Mouse (Mus musculus) layer of hippocampus, postnatal 10 days (tissue): Measurements from ENCODE around the gene Tnfsfm13. TPM values are rescaled to one million over a fixed set of nuclear protein-coding genes. Genes with fewer than 3 reads are reported as not detected.

Experiments
- DNase-seq, 2 experiments: peaks; one replicate each; pipeline ENCODE4 v3.0.0; 2021; ENCODE audit warnings: low spot score in 2 of 2
- total RNA-seq, 2 experiments: library from RNA; stranded (reverse); gene quantifications; 2 replicates each; pipeline ENCODE4 v1.2.3; 2021

The Tnfsfm13 gene
- total RNA-seq, 2 experiments from 2014 or later = 0.69 to 0.76 TPM

DNA sequence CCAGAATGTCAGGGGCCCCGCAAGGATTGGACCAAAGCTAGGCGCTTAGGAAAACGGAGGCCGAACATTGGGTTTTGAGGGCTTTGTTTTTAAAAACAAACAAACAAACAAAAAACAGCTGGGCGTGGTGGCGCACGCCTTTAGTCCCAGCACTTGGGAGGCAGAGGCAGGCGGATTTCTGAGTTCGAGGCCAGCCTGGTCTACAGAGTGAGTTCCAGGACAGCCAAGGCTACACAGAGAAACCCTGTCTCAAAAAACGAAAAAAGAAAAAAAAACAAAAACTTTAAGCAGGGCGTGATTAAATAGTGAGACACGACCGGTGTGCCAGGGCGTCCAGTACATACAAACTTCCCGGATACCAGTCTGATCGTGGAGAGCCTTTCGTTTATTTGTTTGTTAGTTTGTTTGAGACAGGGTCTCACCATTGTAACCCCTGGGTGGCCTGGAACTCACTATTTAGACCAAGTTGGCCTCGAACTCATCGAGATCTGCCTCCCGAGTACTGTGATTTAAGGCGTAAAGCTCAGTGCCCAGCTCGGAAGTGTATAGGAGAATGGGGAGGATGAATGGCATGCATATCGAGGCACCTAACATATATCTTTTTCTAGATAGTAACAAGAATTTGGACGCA, 13.6 kb downstream of the Tnfsfm13 start:
- DNase-seq = no peak

- peak; percentile 96 to 97 for DNase-seq
Observed at GRCm38 (mm10) chr11:69681314-69682208, 14.3 kb downstream of the Tnfsfm13 start, which contains the start of gene Senp3. TSS of gene Senp3 (minus strand) at chr11:69682084.

DNA sequence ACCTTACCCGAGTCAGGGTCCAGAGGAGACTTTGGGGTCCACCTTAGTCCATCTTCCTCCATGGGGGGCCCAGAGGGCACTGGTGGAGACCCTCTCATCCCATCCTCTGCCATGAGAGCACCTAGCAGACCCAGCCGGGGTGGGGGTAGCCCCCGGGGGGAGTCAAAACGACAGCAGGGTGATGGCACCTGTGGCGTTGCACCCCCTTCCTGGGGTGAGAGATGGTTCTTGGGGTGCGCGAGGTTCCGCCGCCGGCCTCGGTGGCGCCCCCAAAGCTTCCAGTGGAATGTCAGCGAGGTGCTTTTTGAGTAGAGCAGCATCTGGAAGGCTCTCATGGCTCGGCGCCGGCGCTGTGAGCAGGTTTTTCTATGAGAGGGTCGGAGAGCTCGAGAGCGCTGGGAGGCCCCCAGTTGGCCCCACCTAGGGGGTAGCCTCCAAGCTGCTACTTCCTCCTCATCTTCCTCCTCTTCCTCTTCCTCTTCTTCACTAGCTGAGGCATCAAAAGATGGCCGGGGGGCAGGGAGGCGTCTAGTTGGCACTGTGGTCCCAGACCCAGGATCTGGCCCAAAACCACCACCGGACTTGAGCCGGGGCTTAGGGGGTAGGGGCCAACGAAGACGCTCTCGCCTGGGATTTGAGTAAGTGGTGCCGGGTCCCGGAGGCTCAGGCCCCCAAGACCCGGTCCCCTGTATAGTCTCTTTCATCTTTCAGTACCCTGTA, 15.6 kb downstream of the Tnfsfm13 start:
- no peak for DNase-seq

DNA sequence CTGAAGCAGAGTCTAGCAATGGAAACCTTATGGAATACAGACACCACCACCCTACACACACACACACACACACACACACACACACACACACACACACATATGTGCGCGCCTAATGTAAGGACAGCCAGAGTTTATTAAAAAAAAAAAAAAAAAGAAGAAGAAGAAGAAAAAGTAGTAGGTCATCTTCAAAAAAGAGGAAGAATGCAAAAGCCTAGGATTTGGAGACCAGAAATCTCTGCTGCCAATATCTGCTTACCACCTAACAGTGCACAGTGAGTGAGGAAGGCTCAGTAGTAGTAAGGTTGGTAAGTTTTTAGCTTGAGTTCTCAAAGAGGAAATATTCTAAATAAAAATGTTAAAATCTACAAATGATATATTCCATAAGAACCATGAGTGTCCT, 16.8 kb downstream of the Tnfsfm13 start:
- no peak for DNase-seq

GRCm38 (mm10) chr11:69672211-69672706, 23.6 kb downstream of the Tnfsfm13 start, which contains the start of gene Eif4a1:
TSS of gene Eif4a1 (minus strand) at chr11:69672423.
- DNase-seq = peak; percentile 100

GRCm38 (mm10) chr11:69671726-69672124, 24.2 kb downstream of the Tnfsfm13 start:
- no peak for DNase-seq

GRCm38 (mm10) chr11:69670786-69671725, 24.8 kb downstream of the Tnfsfm13 start:
- DNase-seq = peak; percentile 92 to 95

DNA sequence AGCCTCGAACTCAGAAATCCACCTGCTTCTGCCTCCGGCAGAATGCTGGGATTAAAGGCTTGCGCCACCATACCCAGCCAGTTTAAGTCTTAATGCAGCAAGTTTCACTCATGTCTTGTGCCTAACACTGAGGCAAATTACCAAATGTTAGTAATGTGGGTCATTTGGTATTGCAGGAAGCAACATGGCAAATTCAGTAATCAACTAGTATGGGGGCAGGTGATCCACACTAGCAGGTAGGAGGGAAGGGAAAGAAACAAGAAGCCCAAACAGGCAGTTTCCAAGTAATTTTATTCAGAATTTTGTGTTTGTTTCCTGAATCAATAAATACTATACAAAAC, 29.3 kb downstream of the Tnfsfm13 start:
- no peak for DNase-seq

DNA sequence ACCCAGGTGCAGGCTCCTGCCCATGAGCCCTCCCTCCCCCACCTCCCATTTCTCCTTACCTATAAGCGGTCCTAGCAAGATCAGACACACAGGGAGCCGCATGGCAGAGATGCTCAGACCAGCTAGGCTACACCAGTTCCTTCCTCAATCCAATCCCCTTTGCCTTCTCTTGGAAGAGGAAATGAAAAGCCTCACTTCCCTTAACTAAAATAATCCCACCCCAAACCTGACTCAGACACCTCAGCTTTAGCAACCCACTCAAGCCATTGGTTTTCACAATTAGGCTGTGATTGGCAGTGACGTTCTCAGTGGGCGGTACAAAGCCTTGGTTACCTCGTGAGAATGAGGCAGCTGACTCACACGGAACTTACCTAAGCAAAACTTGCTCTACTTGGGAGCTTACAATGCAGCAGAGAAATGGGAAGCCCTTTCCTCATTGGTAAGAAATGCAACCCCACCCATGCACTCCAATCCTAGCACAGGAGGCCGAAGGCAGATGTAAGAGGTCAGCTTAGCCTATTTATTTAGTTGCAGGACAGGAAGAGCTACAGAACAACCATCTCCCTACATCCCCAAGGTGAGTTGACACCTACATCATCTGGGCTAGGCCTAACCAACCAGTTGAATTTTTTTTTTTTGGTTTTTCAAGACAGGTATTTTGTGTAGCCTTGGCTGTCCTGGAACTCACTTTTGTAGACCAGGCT, 29.8 kb downstream of the Tnfsfm13 start, which contains the start of gene Cd68:
TSS of gene Cd68 (minus strand) at position 193 of the 704 bp plus-strand sequence.
- DNase-seq = peak; percentile 60

GRCm38 (mm10) chr11:69665457-69665960, 30.4 kb downstream of the Tnfsfm13 start:
- DNase-seq = no peak

- no peak for DNase-seq
Observed at GRCm38 (mm10) chr11:69664841-69665240, 31.1 kb downstream of the Tnfsfm13 start.

GRCm38 (mm10) chr11:69663795-69664194, 32.1 kb downstream of the Tnfsfm13 start:
- DNase-seq = no peak

DNA sequence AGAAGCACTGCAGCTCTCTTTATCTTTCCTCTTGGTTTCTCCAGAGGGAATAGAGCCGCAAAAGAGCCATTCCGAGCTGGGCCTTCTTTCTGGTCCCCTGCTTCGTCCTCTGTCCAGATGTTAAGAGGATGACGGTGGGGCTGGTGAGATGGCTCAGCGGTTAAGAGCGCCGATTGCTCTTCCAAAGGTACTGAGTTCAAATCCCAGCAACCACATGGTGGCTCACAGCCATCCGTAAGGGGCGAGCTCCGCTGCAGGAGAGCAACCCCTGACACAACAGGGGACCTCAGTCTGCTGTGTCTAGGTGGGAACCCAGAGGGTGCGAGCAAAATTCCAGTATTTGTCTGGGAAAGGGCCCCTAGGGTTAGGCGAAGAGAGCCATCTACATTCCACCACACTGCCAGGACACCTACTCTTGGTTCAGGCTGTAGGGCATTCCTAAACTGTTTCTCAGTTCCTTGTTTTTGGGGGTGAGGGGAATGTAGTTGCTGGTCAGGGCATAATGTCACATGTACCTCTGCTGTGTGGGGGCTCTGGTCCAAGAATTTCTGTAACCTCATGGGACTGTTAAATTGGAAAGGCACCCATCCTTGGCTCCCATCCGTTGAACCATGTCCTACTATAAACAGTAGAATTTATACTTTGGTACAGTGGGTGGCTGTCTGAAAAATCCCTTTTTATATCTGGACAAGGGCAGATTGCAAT, 32.8 kb downstream of the Tnfsfm13 start:
- no peak for DNase-seq

DNA sequence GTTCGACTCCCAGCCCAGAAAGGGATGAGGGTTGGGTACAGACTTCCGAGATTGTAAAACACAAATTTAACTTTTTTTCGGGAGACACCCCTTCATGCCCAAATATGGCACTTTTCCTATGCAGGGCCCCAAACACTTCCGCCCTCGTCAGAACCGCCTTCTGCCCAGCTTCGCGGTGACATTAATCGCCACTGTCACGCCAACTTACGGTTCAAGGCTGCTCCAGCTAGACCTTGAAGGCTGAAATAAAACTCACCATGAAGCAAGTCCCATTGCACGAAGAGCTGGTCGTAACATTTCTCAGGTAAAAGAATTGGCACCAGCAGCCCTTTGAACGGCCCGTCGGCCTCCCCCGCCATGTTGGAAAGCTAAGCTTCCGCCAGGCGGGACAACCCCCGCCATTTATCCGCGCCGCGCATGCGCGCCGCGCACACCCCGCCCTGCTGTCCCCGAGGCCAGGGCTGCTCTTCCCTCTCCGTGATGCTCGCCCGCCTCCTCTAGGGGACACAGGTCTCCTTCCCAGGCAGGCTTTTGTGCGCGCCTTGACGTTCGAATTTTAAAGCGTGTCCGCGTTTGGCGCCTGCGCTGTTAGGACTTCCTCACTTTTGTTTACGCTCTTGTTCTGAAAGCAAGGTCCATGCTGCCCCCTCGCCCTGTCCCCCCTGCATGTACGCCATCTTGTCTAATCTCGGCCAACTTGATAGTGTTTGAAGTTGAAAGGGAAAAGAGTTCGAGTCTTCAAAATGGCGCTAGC, 33.5 kb downstream of the Tnfsfm13 start, which contains the start of gene Mpdu1:
TSS of gene Mpdu1 (minus strand) at position 430 of the 754 bp plus-strand sequence.
- DNase-seq = peak; percentile 93 to 94

GRCm38 (mm10) chr11:69661221-69661881, 34.5 kb downstream of the Tnfsfm13 start:
- DNase-seq = no peak

DNA sequence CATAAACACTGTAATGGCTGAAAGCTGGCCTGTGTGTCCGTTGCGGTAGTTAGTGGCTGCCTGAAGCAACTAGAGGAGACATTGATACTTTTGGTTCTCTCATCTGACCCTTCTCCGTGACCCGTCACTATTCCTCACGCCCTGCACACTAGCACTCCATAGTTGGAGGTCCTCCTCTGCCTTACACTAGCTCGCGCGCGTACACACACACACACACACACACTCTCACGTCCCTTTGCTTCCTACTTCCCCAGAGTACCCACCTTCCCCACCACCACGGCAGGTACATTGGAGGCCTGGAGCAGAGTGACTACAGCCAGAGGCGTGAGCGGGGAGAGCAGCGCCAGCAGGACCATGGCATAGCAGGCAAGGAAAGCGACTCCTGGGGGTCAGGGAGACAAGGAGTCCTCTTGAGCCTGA, 38.4 kb downstream of the Tnfsfm13 start:
- DNase-seq = no peak
